Mouse (Mus musculus) adrenal gland, postnatal 25 days (tissue): Measurements from ENCODE around the gene Polr2c. TPM values are rescaled to one million over a fixed set of nuclear protein-coding genes. Genes with fewer than 3 reads are reported as not detected.
"Not testable (repeated sequence)": the region's sequence is repeated elsewhere in the genome, so short reads cannot be mapped to it uniquely, and the experiment has no call there.

Experiments used
- DNase-seq: peaks from one replicate; pipeline ENCODE4 v3.0.0; 2021; ENCODE audit warnings: mixed read lengths
- long read RNA-seq: library from polyadenylated mRNA; stranded (forward); transcript quantifications from one replicate; pipeline ENCODE4 v2.0.0, GENCODE M21; 2021
- total RNA-seq: library from RNA; stranded (reverse); gene quantifications from 2 replicates; pipeline ENCODE4 v1.2.3, GENCODE M21; 2021

The Polr2c gene
- 62.1 and 66.2 TPM in 2 replicates for total RNA-seq
- long read RNA-seq, transcript Polr2c-201 (9 exons, 1,580 nt), result major isoform, 93 of 150 reads
- long read RNA-seq, partial matches to known transcripts, result 2 of 150 reads
- long read RNA-seq, other reads (novel, unspliced or antisense), result 54 of 150 reads

- peak; percentile 93 for DNase-seq
Measured at GRCm38 (mm10) chr8:94857346-94858173, at the start of gene Polr2c. Polr2c (plus strand) TSS chr8:94857450.

GRCm38 (mm10) chr8:94807506-94807905, 49.7 kb upstream of the Polr2c start:
- DNase-seq, result peak; percentile 55

- no peak for DNase-seq
Measured at GRCm38 (mm10) chr8:94808372-94808771, 48.9 kb upstream of the Polr2c start.

- DNase-seq, result no peak
Measured at GRCm38 (mm10) chr8:94810153-94810552, 47.1 kb upstream of the Polr2c start, which contains the start of gene Ccl17. Ccl17 (plus strand) TSS chr8:94810453.

GRCm38 (mm10) chr8:94810855-94811254, 46.4 kb upstream of the Polr2c start:
- DNase-seq, result no peak

- DNase-seq, result peak; percentile 46
Measured at GRCm38 (mm10) chr8:94811654-94812053, 45.6 kb upstream of the Polr2c start.

- peak; percentile 77 for DNase-seq
Measured at GRCm38 (mm10) chr8:94812645-94813098, 44.6 kb upstream of the Polr2c start.

- no peak for DNase-seq
Measured at GRCm38 (mm10) chr8:94814556-94814955, 42.7 kb upstream of the Polr2c start.

- DNase-seq, result no peak
Measured at GRCm38 (mm10) chr8:94817933-94818332, 39.3 kb upstream of the Polr2c start.

- no peak for DNase-seq
Measured at GRCm38 (mm10) chr8:94819671-94820179, 37.5 kb upstream of the Polr2c start.

- no peak for DNase-seq
Measured at GRCm38 (mm10) chr8:94820553-94820952, 36.7 kb upstream of the Polr2c start.

GRCm38 (mm10) chr8:94821381-94821780, 35.9 kb upstream of the Polr2c start:
- DNase-seq, result no peak

- peak; percentile 55 for DNase-seq
Measured at GRCm38 (mm10) chr8:94822637-94823560, 34.4 kb upstream of the Polr2c start.

GRCm38 (mm10) chr8:94825170-94825569, 32.1 kb upstream of the Polr2c start:
- DNase-seq, result no peak

- no peak for DNase-seq
Measured at GRCm38 (mm10) chr8:94826210-94826609, 31.0 kb upstream of the Polr2c start.

- no peak for DNase-seq
Measured at GRCm38 (mm10) chr8:94828284-94828683, 29.0 kb upstream of the Polr2c start.

GRCm38 (mm10) chr8:94833901-94834405, 23.3 kb upstream of the Polr2c start:
- not testable (repeated sequence) for DNase-seq

GRCm38 (mm10) chr8:94835751-94836150, 21.5 kb upstream of the Polr2c start:
- not testable (repeated sequence) for DNase-seq

- DNase-seq, result no peak
Measured at GRCm38 (mm10) chr8:94836456-94837240, 20.6 kb upstream of the Polr2c start.

- DNase-seq, result peak; percentile 95
Measured at GRCm38 (mm10) chr8:94837662-94838574, 19.3 kb upstream of the Polr2c start, which contains the start of the genes Coq9 and Ciapin1. Coq9 (plus strand) TSS chr8:94838321. Ciapin1 (minus strand) TSS chr8:94838358.
